Mouse (Mus musculus) adrenal gland, adult 8-10 months (tissue): Measurements from ENCODE around the gene Nat8f2. TPM values are rescaled to one million over a fixed set of nuclear protein-coding genes. Genes with fewer than 3 reads are reported as not detected.
"Not testable (repeated sequence)": the region's sequence is repeated elsewhere in the genome, so short reads cannot be mapped to it uniquely, and the experiment has no call there.

Experiments
- DNase-seq: peaks from one replicate; pipeline ENCODE4 v3.0.0; 2022
- total RNA-seq, 4 experiments: library from RNA; stranded (reverse); gene quantifications; 2 replicates each; pipeline ENCODE4 v1.2.4; 2022

The Nat8f2 gene
- total RNA-seq = 1 to 10 TPM; 3.6 to 8.9 (median 5.8) TPM

- DNase-seq = not testable (repeated sequence)
Observed at GRCm38 (mm10) chr6:85869006-85869405, at the start of gene Nat8f2. TSS of gene Nat8f2 (minus strand) at chr6:85869158.

GRCm38 (mm10) chr6:85918341-85918740, 49.4 kb upstream of the Nat8f2 start:
- DNase-seq = not testable (repeated sequence)

GRCm38 (mm10) chr6:85916596-85916995, 47.6 kb upstream of the Nat8f2 start:
- DNase-seq = no peak

- peak; percentile 87 for DNase-seq
Observed at GRCm38 (mm10) chr6:85915539-85916513, 46.9 kb upstream of the Nat8f2 start, which contains the start of gene Nat8f1. TSS of gene Nat8f1 (minus strand) at chr6:85915687.

GRCm38 (mm10) chr6:85915141-85915538, 46.2 kb upstream of the Nat8f2 start:
- DNase-seq = no peak

- DNase-seq = no peak
Observed at GRCm38 (mm10) chr6:85911587-85911986, 42.6 kb upstream of the Nat8f2 start, which contains the start of gene Tprkb. TSS of gene Tprkb (plus strand) at chr6:85911865.

GRCm38 (mm10) chr6:85909704-85910103, 40.7 kb upstream of the Nat8f2 start:
- no peak for DNase-seq

- DNase-seq = no peak
Observed at GRCm38 (mm10) chr6:85908341-85908740, 39.4 kb upstream of the Nat8f2 start.

- DNase-seq = peak; percentile 87
Observed at GRCm38 (mm10) chr6:85906911-85907351, 38.0 kb upstream of the Nat8f2 start.

GRCm38 (mm10) chr6:85904642-85905061, 35.7 kb upstream of the Nat8f2 start, which contains the start of gene Nat8f4:
TSS of gene Nat8f4 (minus strand) at chr6:85904884.
- peak; percentile 78 for DNase-seq

- no peak for DNase-seq
Observed at GRCm38 (mm10) chr6:85902303-85902702, 33.3 kb upstream of the Nat8f2 start.

- not testable (repeated sequence) for DNase-seq
Observed at GRCm38 (mm10) chr6:85898596-85899475, 29.9 kb upstream of the Nat8f2 start.

GRCm38 (mm10) chr6:85895061-85895648, 26.2 kb upstream of the Nat8f2 start:
- not testable (repeated sequence) for DNase-seq

- no peak for DNase-seq
Observed at GRCm38 (mm10) chr6:85888961-85889360, 20.0 kb upstream of the Nat8f2 start.

GRCm38 (mm10) chr6:85884311-85884710, 15.4 kb upstream of the Nat8f2 start:
- DNase-seq = no peak

- DNase-seq = not testable (repeated sequence)
Observed at GRCm38 (mm10) chr6:85883246-85883645, 14.3 kb upstream of the Nat8f2 start.

GRCm38 (mm10) chr6:85867726-85868690, 950 bp downstream of the Nat8f2 start:
- peak; percentile 34 for DNase-seq

GRCm38 (mm10) chr6:85866995-85867394, 2.0 kb downstream of the Nat8f2 start:
- DNase-seq = not testable (repeated sequence)

GRCm38 (mm10) chr6:85866166-85866565, 2.8 kb downstream of the Nat8f2 start:
- DNase-seq = not testable (repeated sequence)

- not testable (repeated sequence) for DNase-seq
Observed at GRCm38 (mm10) chr6:85864900-85865639, 3.9 kb downstream of the Nat8f2 start.
